Mouse (Mus musculus) layer of hippocampus, adult 9-10 months (tissue): ENCODE measurements around the gene Vamp4.

ENCODE experiments used
- DNase-seq: peaks from one replicate; pipeline ENCODE4 v3.0.0; 2022; ENCODE audit warnings: low spot score

Vamp4 gene

GRCm38 (mm10) chr1:162570260-162570748 lies at the start of gene Vamp4:
Gene Vamp4 (plus strand): TSS chr1:162570515.
- DNase-seq, result peak; percentile 73

DNA sequence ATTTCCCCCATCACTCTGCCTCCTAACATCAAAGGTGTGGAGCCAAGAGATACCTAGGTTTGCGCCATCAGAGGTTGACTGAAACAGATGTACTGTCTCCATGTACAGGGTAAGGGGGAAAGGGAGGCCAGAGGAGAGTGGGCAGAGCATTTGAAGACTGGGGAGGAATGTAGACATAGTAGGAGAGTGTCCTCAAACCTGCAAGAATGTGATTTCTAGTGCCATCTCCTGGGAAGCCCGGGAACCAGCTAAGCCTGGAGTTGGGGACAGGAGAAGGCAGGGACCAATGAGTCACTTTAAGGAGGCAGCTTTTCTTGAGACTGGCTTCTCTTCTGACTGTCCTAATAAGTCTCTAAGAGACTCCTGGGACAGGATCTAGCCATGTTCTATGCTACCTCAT lies 40.7 kb upstream of the Vamp4 start:
- no peak for DNase-seq

DNA sequence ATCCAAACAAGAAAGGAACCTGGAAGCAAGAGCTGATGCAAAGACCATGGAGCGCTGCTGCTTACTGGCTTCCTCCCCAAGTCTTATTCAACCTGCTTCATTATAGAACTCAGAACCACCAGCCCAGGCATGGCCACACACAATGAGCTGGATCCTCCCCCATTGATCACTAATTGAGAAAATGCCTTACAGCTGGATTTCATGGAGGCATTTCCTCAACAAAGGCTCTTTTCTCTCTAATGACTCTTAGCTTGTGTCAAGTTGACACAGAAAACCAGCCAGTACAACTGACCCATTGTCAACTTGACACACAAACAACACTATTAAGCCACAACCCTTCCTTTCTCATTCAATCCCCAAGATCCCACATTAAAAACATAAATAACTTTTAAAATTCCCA lies 39.6 kb upstream of the Vamp4 start:
- no peak for DNase-seq

GRCm38 (mm10) chr1:162531584-162531983 lies 38.7 kb upstream of the Vamp4 start:
- DNase-seq, result no peak

DNA sequence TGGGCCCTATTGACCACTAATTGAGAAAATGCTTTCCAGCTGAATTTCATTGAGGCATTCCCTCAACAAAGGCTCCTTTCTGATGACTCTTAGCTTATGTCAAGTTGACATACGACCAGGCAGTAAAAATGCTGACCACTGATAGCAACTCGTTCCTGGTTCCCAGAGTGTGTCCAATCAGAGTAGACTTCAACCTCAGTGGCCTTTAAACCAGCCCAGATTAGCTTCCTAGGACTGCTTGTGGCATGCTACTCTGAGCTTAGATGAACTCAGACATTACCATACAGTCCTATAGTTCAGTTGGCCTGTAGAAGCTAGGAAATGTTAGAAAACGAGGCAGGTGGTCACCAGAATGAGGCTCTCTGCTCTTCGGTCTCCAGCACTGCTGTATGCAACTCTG lies 38.0 kb upstream of the Vamp4 start:
- DNase-seq, result no peak

DNA sequence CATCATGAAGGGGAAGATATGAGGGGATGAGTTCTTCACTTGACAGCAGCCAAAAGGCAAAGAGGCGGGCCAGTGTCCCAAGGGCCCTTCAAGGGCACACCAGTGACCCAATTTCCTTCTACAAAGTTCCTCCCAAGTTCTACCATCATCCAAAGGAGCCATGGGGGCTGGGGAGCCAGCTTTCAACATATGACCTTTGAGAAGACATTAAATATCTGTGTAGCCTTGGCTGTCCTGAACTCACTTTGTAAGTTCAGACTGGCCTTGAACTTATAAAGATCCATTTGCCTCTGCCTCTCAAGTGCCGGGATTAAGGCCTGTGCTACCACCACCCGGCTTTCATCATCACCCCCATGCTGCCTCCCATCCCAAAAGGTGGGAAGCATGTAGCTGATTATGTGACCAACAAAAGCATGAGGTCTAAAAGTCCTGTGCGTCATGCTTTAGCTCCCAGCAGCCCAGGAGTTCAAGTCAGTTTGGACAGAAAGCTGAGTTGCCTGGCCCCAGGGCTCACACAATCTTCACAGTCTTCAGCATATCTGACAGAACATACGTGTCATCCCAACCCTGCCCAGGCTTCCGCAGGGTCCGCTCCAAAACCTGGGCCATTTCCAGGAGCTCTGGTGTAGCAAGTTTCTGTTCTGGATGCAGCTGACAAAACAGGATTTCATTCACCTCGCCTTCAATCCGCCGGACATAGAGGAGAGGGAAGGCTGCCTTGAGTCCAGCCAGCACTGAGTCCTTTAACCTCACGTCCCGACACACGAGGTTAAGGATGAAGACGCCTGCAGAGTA lies 36.4 kb upstream of the Vamp4 start:
- no peak for DNase-seq

GRCm38 (mm10) chr1:162543231-162543630 lies 27.1 kb upstream of the Vamp4 start:
- no peak for DNase-seq

DNA sequence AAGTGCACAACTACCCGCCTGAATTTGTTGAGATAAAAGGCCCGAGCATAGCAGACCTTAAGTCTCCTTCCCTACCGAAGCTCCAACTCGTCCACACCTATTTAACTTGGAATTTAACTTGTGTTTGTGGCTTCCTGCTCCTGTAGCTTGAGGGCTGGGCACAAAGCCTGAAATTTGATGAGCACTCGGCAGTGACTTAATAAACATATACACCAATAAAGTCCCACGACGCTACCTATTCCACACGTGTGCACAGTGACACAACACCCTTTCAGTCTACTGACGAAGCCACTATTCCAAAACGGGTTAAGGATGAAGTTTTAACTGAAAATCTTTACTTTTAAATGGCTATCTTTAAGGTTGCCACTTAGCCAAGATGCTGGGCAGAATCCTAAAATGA lies 22.7 kb upstream of the Vamp4 start:
- no peak for DNase-seq

- DNase-seq, result peak; percentile 71
These were observed 22.0 kb upstream of the Vamp4 start, which contains the start of gene Mettl13 for GRCm38 (mm10) chr1:162548016-162548916. Gene Mettl13 (minus strand): TSS chr1:162548551.

- no peak for DNase-seq
These were observed 21.2 kb upstream of the Vamp4 start for GRCm38 (mm10) chr1:162548917-162549613.

DNA sequence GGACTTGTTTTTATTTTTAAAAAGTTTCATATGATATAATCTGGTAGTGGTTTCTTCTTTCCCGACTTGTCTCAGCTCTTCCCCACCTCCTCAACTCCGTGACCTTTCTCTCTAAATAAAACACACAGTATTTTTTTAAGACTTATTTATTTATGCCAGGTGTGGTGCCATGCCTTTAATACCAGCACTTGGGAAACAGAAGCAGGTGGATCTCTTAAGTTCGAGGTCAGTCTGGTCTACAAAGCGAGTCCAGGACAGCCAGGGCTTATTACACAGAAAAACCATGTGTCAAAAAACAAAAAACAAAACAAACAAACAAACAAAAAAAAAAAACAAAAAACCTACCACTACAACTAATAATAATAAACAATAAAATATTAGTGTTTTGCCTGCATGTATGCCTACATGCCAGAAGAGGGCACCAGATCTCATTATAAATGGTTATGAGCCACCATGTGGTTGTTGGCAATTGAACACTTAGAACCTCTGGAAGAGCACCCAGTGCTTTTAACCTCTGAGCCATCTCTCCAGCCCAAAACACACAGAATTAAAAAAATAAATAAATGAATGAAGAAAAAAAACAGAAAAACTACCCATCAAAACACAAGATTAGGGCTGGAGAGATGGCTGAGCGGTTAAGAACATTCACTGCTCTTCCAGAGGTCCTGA lies 20.6 kb upstream of the Vamp4 start:
- no peak for DNase-seq

GRCm38 (mm10) chr1:162552956-162553355 lies 17.4 kb upstream of the Vamp4 start:
- no peak for DNase-seq

DNA sequence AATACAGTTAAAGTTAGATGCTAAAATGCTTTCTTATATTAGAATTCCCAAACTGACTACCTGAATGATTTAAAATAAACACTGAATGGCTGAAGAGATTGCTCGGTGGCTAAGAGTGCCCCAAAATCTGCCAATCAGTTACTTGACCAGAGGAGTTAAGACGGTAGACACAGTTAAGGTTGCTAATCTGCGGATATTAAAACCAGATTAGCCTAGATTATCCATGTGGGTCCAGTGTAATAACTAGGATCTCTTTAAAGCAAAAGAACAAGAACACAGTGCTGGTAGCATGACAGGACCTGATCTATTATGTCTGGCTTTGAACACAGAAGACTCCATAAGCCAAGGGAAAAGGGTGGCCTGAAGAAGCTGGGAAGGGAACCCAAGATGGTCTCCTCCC lies 16.1 kb upstream of the Vamp4 start:
- DNase-seq, result no peak

- no peak for DNase-seq
These were observed 7.1 kb upstream of the Vamp4 start for GRCm38 (mm10) chr1:162563236-162563635.

GRCm38 (mm10) chr1:162564992-162565391 lies 5.3 kb upstream of the Vamp4 start:
- no peak for DNase-seq

DNA sequence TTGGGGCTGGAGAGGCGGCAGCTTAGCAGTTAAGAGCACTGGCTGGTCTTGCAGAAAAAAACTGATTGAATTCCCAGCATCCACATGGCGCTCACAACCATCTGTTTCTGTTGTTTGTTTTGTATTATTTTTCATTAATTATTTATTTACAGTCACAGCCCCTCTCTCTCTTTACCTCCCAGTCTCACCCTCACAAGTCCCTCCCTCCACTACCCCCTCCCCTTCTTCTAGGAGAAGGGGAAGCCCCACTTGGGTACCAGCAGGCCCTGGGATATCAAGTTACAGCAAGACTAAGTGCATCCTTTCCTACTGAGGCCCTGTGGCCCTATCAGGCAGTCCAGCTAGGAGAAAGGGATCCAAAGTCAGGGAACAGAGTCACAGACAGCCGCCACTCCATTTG lies 3.0 kb upstream of the Vamp4 start:
- DNase-seq, result no peak

DNA sequence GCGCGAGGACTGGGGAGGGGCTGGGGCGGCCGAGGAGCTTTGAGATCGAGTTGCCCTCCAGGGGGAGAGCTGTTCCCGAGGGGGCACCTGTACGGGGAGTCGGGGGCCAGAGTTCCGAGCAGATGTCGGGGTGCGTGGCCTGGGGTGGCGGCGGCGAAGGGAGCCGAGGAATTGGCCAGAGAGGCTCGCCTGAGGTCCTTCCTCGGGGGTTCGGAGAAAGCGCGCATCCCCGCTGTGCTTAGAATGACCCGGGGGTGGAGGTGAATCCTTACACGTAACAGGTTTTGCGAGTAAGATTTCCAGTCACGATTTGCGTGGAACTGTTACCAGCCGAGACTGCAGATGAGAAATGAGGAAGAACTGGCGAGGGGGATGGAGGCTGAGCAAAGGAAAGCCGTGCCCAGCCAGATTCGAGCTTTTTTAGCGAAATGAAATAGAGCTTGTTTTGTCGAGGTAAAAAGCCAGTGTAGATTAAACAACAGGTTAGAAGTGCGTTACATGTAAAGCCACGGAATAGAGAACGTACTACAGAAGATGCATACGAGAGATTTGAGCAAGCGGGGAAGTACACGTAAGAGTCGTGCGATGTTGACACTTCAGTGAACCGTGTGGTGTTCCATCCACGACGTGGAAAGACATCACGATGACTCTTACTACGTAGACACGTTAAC lies 751 bp downstream of the Vamp4 start:
- no peak for DNase-seq

- no peak for DNase-seq
These were observed 4.8 kb downstream of the Vamp4 start for GRCm38 (mm10) chr1:162575098-162575497.

- DNase-seq, result no peak
These were observed 12.6 kb downstream of the Vamp4 start for GRCm38 (mm10) chr1:162582884-162583283.

DNA sequence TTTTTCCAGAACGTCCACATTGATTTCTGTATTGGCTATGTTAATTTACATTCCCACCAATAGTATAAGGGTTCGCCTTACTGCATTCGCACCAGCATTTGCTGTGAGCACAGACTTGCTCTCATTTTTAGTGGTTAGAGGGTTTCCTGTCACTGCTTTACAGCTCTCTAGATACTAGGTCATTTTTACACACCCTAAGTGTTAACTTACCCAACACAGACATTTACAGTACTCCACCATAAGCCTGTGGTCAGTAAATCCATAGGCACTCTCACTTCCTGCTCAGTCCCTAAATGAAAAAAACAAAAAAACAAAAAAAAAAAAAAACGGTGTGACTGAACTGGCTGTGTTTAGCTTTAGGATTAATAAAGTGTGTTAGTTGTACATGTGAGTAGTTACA lies 16.0 kb downstream of the Vamp4 start:
- no peak for DNase-seq

- DNase-seq, result no peak
These were observed 18.3 kb downstream of the Vamp4 start for GRCm38 (mm10) chr1:162588606-162589005.
